Mouse (Mus musculus) v-Abl transformed pro-B cells (cell line): ENCODE data around the gene St5.

ENCODE experiments used
- in situ Hi-C, 2 experiments: fragments of 400-800 bp; cut with MboI; formaldehyde crosslinking; loops; one replicate each; pipeline ENCODE4 v1.15.1; 2025; ENCODE audit not compliant: unreplicated experiment in 2 of 2

Gene St5

DNA sequence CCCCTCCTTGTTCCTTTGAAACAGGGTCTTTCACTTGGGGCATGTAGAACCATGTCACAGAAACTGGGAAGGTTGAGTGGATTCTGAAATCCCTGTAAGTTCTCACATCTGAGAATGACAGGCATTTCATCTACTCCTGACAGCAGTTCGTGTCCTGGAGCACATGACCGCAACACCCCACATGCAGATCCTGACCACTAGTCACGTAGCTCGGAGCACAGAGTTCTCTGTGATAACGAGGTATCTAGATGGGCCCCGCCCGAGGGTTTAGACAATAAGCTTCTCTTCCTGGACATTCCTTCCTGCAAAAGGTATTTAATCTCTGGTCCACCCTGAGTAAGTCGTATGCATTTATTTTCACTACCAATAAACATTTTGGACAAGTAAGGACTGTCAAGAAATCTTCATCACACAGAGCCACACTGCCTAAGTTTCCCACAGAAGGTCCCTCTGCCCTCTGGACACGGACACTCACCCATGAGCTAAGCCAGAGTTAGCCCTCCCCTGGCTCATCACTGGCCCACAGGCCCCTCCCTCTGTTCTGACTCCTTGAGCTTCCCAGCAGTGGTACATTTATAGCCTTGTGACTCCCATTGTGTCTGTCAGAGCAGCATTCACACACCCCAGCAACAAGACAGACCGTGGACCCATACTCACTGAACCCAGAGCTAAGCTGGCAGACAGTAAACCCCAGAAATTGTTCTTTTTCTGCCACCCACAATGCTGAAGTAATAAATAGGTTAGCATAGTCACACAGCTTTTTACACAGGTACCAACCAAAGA is 54.4 kb downstream of the St5 start:
- in situ Hi-C loops, result no loop called here

DNA sequence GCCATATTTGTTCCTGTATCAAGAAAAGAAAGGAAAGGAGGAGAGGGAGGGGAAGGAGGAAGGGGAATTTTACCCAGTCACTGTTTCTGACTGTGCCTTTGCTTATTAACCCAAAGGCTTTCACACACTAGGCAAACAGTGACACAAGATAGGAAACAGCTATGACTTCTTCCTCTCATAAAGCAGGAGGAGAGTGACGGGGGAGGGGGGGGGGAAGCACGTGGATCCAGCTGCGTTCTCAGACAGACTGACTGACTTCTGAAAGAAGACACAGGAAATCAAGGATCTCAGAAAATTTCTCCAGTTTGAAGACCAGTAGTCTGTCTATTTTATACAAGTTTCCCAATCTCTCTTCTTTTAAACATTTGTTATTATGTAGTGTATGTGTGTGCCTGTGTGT is 56.8 kb downstream of the St5 start:
- in situ Hi-C loops, result no loop called here

DNA sequence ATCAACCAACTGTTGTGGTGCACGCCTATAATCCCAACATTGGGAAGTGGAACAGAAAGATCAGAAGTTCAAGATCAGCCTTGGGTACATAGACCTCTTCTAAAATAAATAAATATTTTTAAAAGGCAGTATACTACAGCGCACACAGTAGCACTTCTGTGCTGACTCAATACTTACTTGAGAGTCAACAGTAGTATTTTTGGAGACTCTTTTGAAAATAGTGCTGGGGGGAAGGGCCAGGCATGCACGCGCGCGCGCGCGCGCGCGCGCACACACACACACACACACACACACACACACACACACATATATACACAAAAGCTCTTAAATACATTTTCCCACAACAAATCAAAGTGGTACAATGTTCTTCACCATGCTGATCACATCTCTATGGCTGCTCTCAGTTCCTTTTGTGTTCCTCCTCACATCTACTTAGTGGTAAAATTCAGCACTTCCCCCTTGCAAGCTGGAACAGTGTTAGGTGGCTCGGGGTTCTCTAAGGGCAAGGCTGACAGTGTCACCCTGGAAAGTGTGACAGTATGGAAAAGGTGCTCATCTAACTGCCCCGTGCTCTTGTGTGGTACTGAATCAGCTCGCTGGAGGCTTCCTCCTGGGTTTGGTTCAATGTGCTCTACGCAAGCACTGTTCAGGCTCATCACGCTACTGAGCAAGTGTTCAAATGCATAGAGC is 60.0 kb downstream of the St5 start:
- in situ Hi-C loops, result no loop called here

DNA sequence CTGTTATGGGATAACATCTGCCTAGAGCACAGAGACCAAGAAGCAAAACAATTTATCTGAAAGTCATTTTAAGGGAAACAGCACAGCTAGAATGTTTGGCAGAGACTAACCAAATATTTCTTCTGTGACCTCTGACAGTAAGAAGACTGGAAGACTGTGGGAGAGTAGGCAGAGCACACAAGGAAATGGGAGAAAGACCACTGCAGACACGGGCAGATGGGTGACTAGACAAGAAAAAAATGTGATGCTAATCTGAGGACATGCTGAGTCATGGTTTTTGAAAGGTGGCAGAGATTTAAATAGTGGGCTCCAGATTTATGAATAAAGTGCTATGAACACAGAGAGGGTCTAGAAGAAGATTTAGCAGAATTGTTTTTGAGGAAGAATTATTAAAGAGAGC is 61.4 kb downstream of the St5 start:
- in situ Hi-C loops, result no loop called here

DNA sequence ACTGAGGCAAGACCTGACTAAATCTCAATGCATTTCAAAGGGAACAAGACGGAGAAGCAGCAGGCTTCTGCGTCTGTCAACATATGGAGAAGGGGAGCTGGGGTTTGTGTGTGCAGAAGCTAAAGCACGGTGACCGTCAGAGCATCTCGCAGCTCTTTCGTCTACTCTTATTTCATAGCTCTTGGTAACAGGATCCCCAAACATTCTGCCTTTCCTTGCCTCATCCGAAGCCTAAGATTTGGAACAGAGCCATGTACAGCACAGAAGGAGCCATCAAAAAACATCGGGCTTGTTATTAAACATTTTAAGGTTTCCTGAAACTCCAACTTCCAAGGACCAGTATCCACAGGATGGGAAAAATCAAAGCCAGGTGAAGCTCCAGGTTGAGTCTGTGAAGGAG is 62.3 kb downstream of the St5 start:
- in situ Hi-C loops, result no loop called here

DNA sequence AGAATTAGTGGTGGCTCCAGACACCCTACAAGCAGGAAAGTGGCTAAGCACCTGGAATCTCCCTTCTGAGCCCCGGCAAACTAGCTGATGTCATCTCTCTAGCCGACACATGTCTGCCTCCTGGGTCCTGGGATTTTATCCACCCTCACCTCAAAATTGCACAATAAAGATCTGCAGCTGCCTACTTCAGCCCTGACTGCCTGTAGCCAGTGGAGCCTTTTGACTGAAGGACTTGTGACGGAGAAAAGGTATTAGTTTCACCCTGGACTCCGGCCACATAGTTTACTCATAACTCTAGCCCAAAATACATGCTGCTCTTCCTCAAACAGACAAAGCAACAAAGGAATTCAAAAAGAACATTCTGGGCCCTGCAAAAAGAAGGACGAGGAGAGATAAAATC is 66.0 kb downstream of the St5 start:
- in situ Hi-C loops, result no loop called here

DNA sequence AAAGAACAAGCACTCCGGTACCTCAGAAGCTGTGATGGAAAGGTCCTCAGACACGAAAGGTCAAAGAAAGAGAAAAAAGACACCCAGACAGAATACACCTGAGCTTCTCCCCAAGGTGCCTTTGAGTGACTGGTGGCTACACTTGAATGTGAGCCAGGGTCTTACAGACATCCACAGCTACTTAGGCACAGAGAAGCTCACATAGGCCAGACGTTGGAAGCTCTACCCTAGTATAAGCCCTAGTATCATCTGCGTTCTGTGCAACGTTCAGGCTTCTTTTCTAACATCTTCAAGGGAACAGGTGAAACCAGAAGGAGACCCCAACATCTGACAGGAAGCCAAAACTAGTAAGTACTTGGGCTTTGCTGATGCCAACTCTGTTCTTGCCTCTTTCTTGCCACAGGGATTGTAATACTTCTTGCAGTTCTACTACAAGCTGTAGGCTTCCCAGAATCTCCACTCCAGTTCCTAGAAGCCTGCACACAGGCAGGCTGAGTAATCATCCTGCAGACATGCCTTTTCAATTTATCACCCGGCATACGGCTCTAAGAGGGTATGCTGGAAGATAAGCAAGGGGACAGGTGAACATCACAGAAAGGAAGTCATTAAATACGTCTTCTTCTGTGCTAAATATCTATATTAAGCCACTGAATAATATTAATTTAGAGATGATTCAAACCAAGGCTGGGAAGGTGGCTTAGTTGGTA is 67.2 kb downstream of the St5 start:
- in situ Hi-C loops, result no loop called here

DNA sequence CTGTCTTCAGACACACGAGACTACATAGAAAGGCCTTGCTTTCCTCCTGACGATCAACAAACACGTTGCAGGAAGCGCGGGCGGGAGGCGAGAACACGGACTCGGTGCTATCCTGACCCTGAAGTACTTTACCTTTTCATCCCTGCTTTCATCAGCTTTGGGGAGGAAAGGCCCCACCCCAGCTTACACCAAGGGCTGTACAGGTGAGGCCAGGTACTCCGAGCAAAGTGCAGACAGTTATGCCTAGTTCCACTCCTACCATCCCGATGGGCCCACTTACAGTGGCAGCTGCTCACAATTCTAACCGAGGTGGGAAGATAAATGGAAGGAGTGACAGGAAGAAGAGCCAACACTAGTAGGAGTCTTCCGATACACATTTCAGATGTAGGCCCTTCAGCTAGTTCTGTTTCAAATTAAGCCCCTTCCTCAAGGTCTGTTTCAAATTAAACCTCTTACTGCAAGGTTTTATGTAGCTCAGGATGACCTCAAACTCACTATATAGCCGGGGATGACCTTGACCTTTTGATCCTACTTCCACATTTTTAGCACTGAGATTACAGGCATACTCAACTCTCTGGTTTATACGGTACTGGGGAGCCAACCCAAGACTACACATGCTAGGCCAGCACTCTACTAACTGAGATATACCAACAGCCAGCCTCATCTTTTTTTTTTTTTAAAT is 69.9 kb downstream of the St5 start:
- in situ Hi-C loops, result no loop called here

DNA sequence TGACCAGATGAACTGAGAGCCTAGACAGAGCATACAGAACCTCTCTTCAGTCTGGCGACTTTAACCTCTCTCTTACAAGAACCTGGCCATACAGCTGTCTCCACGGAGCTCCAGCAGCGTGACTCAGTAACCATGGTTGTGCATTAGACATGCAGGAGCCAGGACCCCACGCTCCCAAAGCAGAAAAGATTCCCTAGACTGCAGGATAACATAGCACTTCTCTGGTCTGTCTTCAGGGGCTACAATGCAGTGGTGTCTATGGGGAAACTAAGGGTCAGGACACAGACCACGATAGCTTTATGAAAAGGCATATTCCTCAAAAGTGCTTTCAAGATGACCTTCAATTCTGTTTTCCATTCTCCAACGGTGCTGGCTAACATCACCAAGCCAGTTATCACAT is 72.1 kb downstream of the St5 start:
- in situ Hi-C loops, result no loop called here

DNA sequence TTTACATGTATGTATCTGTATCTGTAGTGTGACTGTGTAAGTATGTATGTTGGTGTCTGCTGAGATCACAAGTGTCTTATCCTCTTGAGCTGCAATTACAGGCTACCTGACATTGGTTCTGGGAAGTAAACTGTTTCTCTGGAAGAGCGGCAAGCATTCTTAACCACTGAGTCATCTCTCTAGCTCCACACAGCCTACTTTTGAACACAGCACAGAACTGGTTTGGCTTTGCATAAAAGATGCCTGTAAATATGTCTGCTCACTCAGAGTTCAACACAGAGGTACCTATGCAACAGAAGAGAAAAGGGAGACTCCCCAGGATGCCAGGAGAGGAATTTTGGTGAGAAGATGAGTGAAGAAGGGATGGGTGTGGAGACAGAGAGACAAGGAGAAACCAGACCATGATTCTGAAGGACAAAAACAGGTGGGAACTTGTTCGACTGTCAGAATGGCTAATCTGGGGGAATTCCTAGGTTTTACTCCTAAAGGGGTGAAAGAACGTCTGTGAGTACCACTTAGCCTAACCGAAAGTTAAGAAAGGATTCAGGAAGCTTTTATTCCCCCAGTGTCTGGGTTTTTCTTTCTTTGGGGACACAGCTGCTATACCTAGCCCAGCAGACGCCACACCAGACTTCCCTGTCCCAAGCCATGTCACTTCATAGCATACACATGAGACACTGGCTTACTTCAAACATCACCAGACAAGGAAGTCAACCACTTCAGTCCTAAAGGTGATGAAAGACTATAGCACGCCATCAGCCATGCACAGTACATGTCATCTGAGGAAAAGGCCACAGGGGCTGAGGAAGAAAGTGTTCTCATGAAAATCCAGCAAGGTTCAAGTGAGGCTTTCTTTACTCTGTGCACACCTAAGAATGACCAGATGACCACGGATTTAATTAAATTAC is 73.3 kb downstream of the St5 start:
- in situ Hi-C loops, result no loop called here

DNA sequence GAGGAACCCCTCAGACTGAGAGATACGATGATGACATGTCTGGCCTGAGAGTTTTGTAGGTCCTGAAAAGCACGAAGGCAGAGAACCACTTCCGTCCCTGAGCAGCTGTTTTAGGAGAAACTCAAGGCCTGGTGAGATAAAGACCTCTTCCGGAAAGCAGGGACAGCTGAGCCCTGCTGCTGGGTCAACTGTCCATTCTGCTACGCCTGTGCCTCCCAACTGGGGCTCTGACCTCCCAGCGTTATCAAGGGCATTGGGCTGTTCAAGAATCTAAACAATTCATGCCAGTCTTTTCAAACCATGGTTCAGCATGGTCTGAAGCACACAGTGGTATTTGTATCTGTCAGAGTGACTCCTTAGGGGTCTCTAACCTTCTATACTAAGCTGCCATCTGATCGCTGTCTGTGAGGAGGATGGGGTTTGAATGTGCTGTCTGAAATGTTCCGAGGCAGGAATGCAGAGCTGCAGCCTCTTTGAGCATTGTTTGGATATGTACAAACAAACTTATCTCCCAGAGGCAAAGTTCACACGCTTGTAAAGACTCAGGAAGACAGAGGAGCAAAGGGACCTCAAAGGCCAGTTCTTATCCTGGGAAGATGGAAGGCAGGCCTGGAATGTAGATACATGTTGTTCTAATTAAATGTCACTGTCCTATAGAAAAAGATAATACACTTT is 74.3 kb downstream of the St5 start:
- in situ Hi-C loops, result no loop called here

DNA sequence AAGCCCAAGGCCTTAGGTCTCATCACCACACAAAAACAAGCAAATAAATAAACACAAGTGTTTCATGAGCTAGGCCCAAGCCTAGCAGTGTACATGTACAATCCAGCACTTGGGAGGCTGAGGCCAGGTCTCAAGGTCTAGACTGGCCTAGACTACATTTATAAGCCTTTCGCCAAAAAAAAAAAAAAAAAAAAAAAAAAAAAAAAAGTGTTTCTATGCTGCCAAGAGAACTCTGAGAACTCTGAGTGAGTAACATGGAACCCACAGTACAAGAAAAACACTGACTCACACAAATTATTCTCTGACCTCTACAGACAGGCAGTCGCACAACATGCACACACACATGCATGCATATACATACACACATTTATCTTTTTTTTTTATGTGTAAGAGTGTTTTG is 75.6 kb downstream of the St5 start:
- in situ Hi-C loops, result no loop called here

DNA sequence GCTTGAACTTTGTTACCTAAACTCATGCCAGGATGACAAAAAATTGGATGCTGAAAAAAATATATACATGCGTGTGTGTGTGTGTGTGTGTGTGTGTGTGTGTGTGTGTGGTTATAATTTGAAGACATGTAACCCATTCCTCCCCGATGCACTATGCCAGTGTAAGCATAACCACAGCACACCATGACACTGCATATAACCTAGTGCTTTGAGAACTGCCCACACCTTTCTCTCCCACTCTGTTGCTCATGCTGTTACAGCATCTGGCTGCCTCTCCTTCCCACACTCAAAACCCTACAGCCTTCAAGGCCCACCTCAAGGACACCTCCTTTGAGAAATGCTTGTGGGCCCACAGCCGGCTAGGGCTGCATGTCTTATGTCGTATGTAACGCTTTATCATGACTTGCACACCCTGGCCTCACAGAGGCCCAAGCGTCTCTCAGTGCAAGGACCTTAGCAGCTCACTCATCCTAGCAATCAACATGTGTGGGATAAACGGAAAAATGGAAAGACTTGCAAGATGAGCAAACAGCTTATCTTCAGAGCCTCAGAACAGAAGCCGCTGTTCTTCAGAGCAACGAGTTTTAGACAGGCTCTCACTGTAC is 81.1 kb downstream of the St5 start:
- in situ Hi-C loops, result loop anchor here in 1 of 2 experiments (25.0 kb wide), 1 partner anchor 485 kb away; no protein-coding TSS in a partner anchor

DNA sequence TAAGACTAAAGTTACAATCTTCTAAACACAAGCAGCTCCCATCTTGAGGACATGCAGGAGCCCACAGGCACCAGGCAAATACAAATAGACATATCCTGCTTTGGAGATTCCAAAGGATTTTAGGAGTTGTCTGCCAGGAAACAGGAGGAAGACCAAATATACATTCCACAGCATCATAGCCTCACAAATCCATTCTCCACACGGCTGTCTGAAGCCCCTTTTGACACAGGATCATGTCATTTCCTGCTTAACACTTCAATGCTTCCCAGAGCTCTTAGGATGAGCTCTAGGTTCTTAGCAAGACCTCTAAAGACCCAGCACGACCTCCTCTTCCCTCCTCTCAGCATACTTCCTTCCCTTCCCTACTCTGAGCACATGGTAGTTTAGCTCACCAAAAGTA is 82.4 kb downstream of the St5 start:
- in situ Hi-C loops, result loop anchor here in 1 of 2 experiments (25.0 kb wide), 1 partner anchor 484 kb away; no protein-coding TSS in a partner anchor

DNA sequence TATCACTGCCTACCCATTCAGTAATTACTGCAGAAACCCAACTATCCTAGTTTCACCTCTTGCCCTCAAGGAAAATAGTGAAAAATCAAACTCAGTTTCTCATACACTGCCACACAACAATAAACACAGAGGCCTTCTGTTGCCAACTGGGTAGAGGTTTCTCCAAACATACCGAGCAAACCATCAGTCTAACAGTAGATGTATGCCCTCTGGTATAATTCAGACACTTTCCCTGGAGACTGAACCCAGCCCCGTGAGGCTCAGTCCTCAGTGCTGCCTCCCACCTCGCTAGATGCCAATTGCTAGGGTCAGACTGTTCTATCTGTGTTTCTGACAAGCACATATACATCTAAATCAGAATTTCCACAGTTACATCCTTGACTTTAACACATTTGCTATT is 83.1 kb downstream of the St5 start:
- in situ Hi-C loops, result loop anchor here in 1 of 2 experiments (25.0 kb wide), 1 partner anchor 483 kb away; no protein-coding TSS in a partner anchor

DNA sequence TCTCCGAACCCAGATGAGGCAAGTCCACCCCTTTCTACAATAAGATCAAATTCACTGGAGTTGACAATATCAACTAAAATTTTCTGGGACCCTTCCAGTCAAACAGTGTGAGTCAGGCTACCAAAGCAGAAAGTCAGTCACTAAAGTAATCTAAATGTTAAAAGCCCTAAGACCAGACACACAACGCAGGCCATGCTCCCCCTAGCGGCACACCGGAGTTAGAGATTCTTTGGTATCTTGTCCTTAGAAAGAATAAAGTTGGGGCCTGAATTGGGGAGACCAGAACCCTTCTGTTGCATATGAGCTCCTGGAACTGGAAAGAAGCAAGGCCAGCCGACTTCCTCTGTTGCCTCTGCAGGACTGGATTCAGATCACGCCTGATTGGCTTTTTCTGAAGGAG is 84.7 kb downstream of the St5 start:
- in situ Hi-C loops, result loop anchor here (5.0 to 25.0 kb wide), 3 partner anchors 91 to 481 kb away; no protein-coding TSS in a partner anchor

DNA sequence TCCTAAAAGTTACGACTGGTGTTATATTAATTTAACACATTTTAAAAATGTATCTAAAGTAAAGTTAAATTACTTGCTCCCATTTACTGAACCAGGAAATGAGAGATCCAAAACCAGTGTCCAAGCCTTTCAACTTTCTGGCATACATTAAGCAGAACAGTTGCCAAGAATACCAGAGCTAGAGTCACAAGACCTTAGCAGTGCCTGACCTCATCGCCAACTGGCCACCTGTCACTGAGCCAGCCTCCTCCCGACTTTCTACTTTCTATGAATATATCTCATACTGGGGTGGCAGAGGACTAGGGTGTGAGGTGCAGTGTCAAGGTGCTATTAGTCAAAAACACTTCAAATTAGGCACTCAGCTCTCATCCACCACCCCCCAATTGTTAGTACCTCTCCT is 85.6 kb downstream of the St5 start:
- in situ Hi-C loops, result loop anchor here (5.0 to 25.0 kb wide), 3 partner anchors 91 to 481 kb away; no protein-coding TSS in a partner anchor
